Mouse (Mus musculus) liver, postnatal 0 days (tissue): ENCODE data around the gene Misp. TPM values are rescaled to one million over a fixed set of nuclear protein-coding genes. Genes with fewer than 3 reads are reported as not detected.
A peak's percentile ranks its signal among the peaks of the same experiment; 100 is the strongest.

ENCODE experiments used
- ATAC-seq: fragments of 200-750 bp; cut with Nextera tagmentation; 2 replicates; pipeline ENCODE4 v1.8.0; 2017; ENCODE audit warnings: mild to moderate bottlenecking, moderate library complexity
- DNase-seq: peaks from one replicate; pipeline ENCODE4 v3.0.0-alpha.2; 2016
- H3K27ac ChIP-seq: fragments of 300-500 bp; sonication (generic); 2 replicates; pipeline ENCODE4 v1.5.1; 2014; ENCODE audit warnings: antibody characterized with exemption, moderate library complexity, mild to moderate bottlenecking, low read depth
- H3K27me3 ChIP-seq: fragments of 300-500 bp; sonication (generic); 2 replicates; pipeline ENCODE4 v1.6.1; 2014; ENCODE audit warnings: low read length, control low read depth, mixed read lengths; ENCODE audit not compliant: insufficient read depth
- H3K36me3 ChIP-seq: fragments of 300-500 bp; sonication (generic); replicated peaks from 2 replicates; pipeline ENCODE4 v1.6.1; 2014; ENCODE audit warnings: mild to moderate bottlenecking, control low read depth, low read length, moderate library complexity, mixed read lengths; ENCODE audit not compliant: insufficient read depth
- H3K4me1 ChIP-seq: fragments of 300-500 bp; sonication (generic); 2 replicates; pipeline ENCODE4 v1.6.1; 2014; ENCODE audit warnings: antibody characterized with exemption, mild to moderate bottlenecking, control low read depth; ENCODE audit not compliant: insufficient read depth
- H3K4me2 ChIP-seq: fragments of 300-500 bp; sonication (generic); 2 replicates; pipeline ENCODE4 v1.6.1; 2014; ENCODE audit warnings: low read depth, mild to moderate bottlenecking, low read length, moderate library complexity, mixed read lengths
- H3K4me3 ChIP-seq: fragments of 300-500 bp; sonication (generic); 2 replicates; pipeline ENCODE4 v1.5.1; 2014; ENCODE audit warnings: low read depth, low read length
- H3K9ac ChIP-seq: fragments of 300-500 bp; sonication (generic); replicated peaks from 2 replicates; pipeline ENCODE4 v1.6.1; 2014; ENCODE audit warnings: mild to moderate bottlenecking, moderate library complexity
- H3K9me3 ChIP-seq: fragments of 300-500 bp; sonication (generic); 2 replicates; pipeline ENCODE4 v1.6.1; 2016; ENCODE audit warnings: mild to moderate bottlenecking, control low read depth, low read length, mixed read lengths
- CTCF ChIP-seq: sonication (generic); IDR thresholded peaks from 2 replicates; pipeline ENCODE4 v1.5.1; 2016; ENCODE audit warnings: antibody characterized with exemption, low read depth
- EP300 ChIP-seq: IDR thresholded peaks from 2 replicates; pipeline ENCODE4 v1.6.1; 2016; ENCODE audit warnings: antibody characterized with exemption, low read depth, mild to moderate bottlenecking
- WGBS: fragments of 180-500 bp; shearing (Covaris S2); extraction: QIAGEN DNeasy Blood & Tissue Kit; methylation state at CpG from one replicate; pipeline ENCODE4 v1.1.7; 2014; ENCODE audit not compliant: insufficient replicate concordance; 5-methylcytosine and 5-hydroxymethylcytosine counted together
- polyA plus RNA-seq: library from polyadenylated mRNA; unstranded; fragments of >200 nt; fragmentation: Nextera tagmentation; extraction: Ambion mirVana; gene quantifications from 2 replicates; pipeline ENCODE4 v1.2.1, GENCODE M21; 2015

Gene Misp
- polyA plus RNA-seq, 1 experiment from 2014 or later: 1.00 TPM

DNA sequence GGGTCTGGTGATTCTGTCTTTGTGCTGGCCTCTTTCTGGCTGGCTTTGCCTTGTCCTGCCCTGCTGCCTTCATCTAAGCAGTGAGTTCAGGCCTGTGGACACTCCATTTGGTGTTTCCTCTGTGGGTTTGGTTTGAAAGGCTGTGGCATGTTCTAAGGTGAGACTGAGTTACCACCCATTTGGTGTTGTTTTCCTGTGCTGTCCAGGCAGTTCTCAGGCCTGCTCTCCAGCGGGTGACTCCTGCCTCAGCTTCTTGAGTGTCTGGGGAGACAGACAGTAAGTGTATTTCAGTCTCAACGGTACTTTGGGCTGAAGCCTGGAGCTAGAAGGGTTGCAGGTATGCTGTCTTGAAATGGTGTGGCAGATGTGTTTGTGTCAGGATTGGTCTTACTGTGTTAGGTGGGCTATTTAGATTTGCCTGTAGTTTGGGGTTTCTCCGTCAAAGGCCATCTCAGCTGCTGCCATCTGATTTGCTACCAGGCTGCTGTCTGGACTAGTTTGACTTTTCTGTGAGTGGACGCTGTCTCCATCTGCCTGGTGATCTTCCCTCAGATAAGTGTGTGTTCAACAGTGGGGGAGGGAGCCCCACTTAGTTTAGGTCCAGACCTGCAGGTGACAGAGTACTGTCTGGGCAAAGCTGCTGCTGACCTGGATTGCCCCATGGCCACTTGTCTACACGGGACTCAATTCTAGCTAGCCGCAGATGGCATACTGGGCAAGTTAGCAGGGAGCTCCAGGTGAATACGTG lies 36.1 kb downstream of the Misp start:
- DNase-seq (no peak), ATAC-seq (no peak)
- Histone ChIP-seq H3K27ac (peak overlapping the region; percentile 18; the same call in 1 of the 2 replicates), H3K4me2 (peak overlapping the region; percentile 88), H3K27me3 (no peaks in the 10 kb centered on the region), H3K4me1 (peaks cover 46% of the 10 kb centered on the region), H3K9me3 (no peaks in the 10 kb centered on the region), H3K4me3 (peak overlapping the region; percentile 81), H3K9ac (peak overlapping the region; percentile 98), H3K36me3 (peaks cover 52% of the 10 kb centered on the region)
- TF ChIP-seq CTCF: no peak
- no peak for TF ChIP-seq EP300
- 11% methylated on average over 7 of the region's 7 CpGs for WGBS

GRCm38 (mm10) chr10:79857452-79857811 lies 36.6 kb downstream of the Misp start:
- TF ChIP-seq EP300: no peak
- TF ChIP-seq CTCF: no peak
- no peak for ATAC-seq
- peak overlapping the region; percentile 81 for H3K4me3 ChIP-seq
- WGBS: 14% methylated on average over 4 of the region's 4 CpGs
- peaks cover 41% of the 10 kb centered on the region for H3K4me1 ChIP-seq
- H3K4me2 ChIP-seq: peak overlapping the region; percentile 88
- no peaks in the 10 kb centered on the region for H3K27me3 ChIP-seq
- H3K27ac ChIP-seq: peak overlapping the region; percentile 18
- no peaks in the 10 kb centered on the region for H3K9me3 ChIP-seq
- peak; percentile 73 for DNase-seq
- H3K9ac ChIP-seq: peak overlapping the region; percentile 98
- H3K36me3 ChIP-seq: peaks cover 58% of the 10 kb centered on the region

GRCm38 (mm10) chr10:79857894-79858293 lies 37.1 kb downstream of the Misp start:
- Histone ChIP-seq H3K4me3 (peak overlapping the region; percentile 81), H3K9ac (peak overlapping the region; percentile 98; the same call in 1 of the 2 replicates), H3K4me1 (peaks cover 36% of the 10 kb centered on the region), H3K9me3 (no peaks in the 10 kb centered on the region), H3K27me3 (no peaks in the 10 kb centered on the region), H3K4me2 (peak overlapping the region; percentile 88), H3K36me3 (peaks cover 62% of the 10 kb centered on the region), H3K27ac (peak overlapping the region; percentile 18; the same call in 1 of the 2 replicates)
- TF ChIP-seq CTCF (no peak), EP300 (no peak)
- no peak for ATAC-seq
- no peak for DNase-seq
- 59% methylated on average over 2 of the region's 2 CpGs for WGBS

- peaks cover 64% of the 10 kb centered on the region for H3K36me3 ChIP-seq
- no peak for TF ChIP-seq EP300
- H3K4me3 ChIP-seq: 0 out of 2 replicates have a peak overlapping the region, but pooled peaks have one; percentile 81
Observed at GRCm38 (mm10) chr10:79858416-79859074, 37.8 kb downstream of the Misp start.

DNA sequence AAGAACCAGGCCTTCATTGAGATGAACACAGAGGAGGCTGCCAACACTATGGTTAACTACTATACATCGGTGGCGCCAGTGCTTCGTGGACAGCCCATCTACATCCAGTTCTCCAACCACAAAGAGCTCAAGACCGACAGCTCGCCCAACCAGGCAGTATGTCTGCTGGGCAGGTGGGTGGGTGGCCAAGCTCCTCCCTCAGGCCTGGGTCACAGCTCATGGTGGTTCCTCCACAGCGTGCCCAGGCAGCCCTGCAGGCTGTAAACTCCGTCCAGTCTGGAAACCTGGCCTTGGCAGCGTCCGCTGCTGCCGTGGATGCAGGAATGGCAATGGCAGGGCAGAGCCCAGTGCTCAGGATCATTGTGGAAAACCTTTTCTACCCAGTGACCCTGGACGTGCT lies 38.3 kb downstream of the Misp start:
- TF ChIP-seq EP300 (no peak), CTCF (no peak)
- Histone ChIP-seq H3K9me3 (no peaks in the 10 kb centered on the region), H3K27me3 (no peaks in the 10 kb centered on the region), H3K4me3 (no peak overlapping the region), H3K4me2 (no peak overlapping the region), H3K9ac (no peak overlapping the region), H3K27ac (no peak overlapping the region), H3K4me1 (peaks cover 26% of the 10 kb centered on the region), H3K36me3 (peaks cover 64% of the 10 kb centered on the region)
- no peak for DNase-seq
- ATAC-seq: no peak
- 82% methylated on average over 11 of the region's 11 CpGs for WGBS

More at GRCm38 (mm10) chr10:79858416-79859074, 37.8 kb downstream of the Misp start:
- H3K27me3 ChIP-seq: no peaks in the 10 kb centered on the region
- 62% methylated on average over 17 of the region's 17 CpGs for WGBS
- no peak overlapping the region for H3K27ac ChIP-seq
- no peaks in the 10 kb centered on the region for H3K9me3 ChIP-seq
- H3K9ac ChIP-seq: 0 out of 2 replicates have a peak overlapping the region, but pooled peaks have one; percentile 98
- no peak for ATAC-seq
- DNase-seq: peak; percentile 54
- peak overlapping the region; percentile 88; the same call in 1 of the 2 replicates for H3K4me2 ChIP-seq
- H3K4me1 ChIP-seq: peaks cover 30% of the 10 kb centered on the region

DNA sequence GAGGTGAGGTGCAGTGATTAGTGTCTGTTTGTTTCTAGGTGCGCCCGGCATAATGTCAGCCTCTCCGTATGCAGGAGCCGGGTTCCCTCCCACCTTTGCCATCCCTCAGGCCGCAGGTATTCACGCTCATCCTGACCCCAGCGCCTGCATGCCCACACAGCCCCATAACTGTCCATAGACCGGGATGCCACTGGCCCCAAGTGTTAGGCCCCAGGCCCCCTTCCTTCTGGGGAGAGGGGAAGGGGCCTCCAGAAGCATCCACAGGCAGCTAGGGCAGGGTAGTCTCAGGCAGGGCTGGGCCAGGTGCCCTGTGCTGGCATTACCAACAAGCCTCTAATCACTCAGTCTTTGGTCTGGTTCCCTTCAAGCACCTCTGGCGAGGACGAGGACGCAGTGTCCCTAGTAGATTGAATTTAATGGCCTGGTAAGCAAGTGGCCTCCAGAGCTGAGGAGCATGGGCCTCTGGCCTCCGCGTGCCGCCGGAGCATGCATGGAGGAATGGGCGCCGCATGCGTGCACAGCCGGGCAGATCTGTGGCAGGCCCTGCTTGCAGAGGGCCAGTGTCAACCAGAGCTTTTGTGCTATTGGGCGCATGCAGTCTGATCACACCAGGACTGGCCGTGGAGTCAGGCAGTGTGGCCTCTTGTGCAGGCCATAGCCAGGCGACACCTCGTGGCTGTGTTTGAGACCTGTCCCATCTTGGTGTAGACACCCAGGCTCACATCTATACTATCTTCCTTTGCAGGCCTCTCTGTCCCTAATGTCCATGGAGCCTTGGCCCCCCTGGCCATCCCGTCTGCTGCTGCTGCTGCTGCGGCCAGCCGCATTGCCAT lies 39.5 kb downstream of the Misp start:
- Histone ChIP-seq H3K36me3 (peaks cover 70% of the 10 kb centered on the region), H3K9me3 (no peaks in the 10 kb centered on the region), H3K9ac (no peak overlapping the region), H3K27me3 (no peaks in the 10 kb centered on the region), H3K4me3 (no peak overlapping the region), H3K27ac (no peak overlapping the region), H3K4me1 (peaks cover 26% of the 10 kb centered on the region), H3K4me2 (no peak overlapping the region)
- 94% methylated on average over 26 of the region's 26 CpGs for WGBS
- DNase-seq (no peak), ATAC-seq (no peak)
- TF ChIP-seq EP300: no peak
- no peak for TF ChIP-seq CTCF
